Mouse (Mus musculus): ENCODE results near the gene Hspa13. TPM values are rescaled to one million over a fixed set of nuclear protein-coding genes. Genes with fewer than 3 reads are reported as not detected.

Hspa13 gene
- polyA plus RNA-seq, 1 experiment from 2014 or later: 36.2 TPM

Small RNA genes within 50 kb of the gene (microRNA-seq; reads per million reads assigned to microRNA genes)
- gene Gm22923: not detected

Other genes starting within 250 kb of the Hspa13 start
- not detected in 2 replicates for gene Lipi, start 181.0 kb downstream of the Hspa13 start, polyA plus RNA-seq (2016; fragmentation: Nextera tagmentation; extraction: Ambion mirVana)
- gene Rbm11, start 174.3 kb downstream of the Hspa13 start, polyA plus RNA-seq (2016; fragmentation: Nextera tagmentation; extraction: Ambion mirVana): 0.49 and 0.50 TPM in 2 replicates

Measured in limb, embryonic 12.5 days (tissue).